Mouse (Mus musculus): ENCODE measurements at regions not wholly inside any gene's neighbourhood (a gene's known extent, or its start where the extent isn't known, plus 50 kb on each side); places are given as distances from the start of the nearest gene placed in this dataset.

- no peaks in the 10 kb centered on the region for H3K9me3 ChIP-seq
- no peaks in the 10 kb centered on the region for H3K36me3 ChIP-seq (replicated peaks)
- no peaks in the 10 kb centered on the region for H3K4me1 ChIP-seq
- no peaks in the 10 kb centered on the region for H3K27me3 ChIP-seq (replicated peaks; ENCODE audit: low read depth, poor library complexity, severe bottlenecking)
- DNase-seq (ENCODE audit: low spot score) = no peak
- 60% methylated on average over 1 of the region's 1 CpGs for WGBS
- no peak overlapping the region for H3K27ac ChIP-seq (replicated peaks)
- H3K4me3 ChIP-seq = no peak overlapping the region
Measured at GRCm38 (mm10) chr13:64594376-64594775, 96.8 kb upstream of the Fam240b start.

GRCm38 (mm10) chr13:64573711-64574110, 76.1 kb upstream of the Fam240b start:
- H3K4me3 ChIP-seq = no peak overlapping the region
- H3K9me3 ChIP-seq = no peaks in the 10 kb centered on the region
- H3K27me3 ChIP-seq (replicated peaks; ENCODE audit: low read depth, poor library complexity, severe bottlenecking) = no peaks in the 10 kb centered on the region
- H3K4me1 ChIP-seq = no peaks in the 10 kb centered on the region
- no peak overlapping the region for H3K27ac ChIP-seq (replicated peaks)
- peak; percentile 8 for DNase-seq (ENCODE audit: low spot score)
- H3K36me3 ChIP-seq (replicated peaks) = no peaks in the 10 kb centered on the region
- 61% methylated on average over 2 of the region's 2 CpGs for WGBS

- H3K36me3 ChIP-seq (replicated peaks) = no peaks in the 10 kb centered on the region
- no peak for DNase-seq (ENCODE audit: low spot score)
- H3K27ac ChIP-seq (replicated peaks) = no peak overlapping the region
- no peaks in the 10 kb centered on the region for H3K27me3 ChIP-seq (replicated peaks; ENCODE audit: low read depth, poor library complexity, severe bottlenecking)
- H3K9me3 ChIP-seq = no peaks in the 10 kb centered on the region
- WGBS = 84% methylated on average over 6 of the region's 6 CpGs
- no peak overlapping the region for H3K4me3 ChIP-seq
- no peaks in the 10 kb centered on the region for H3K4me1 ChIP-seq
Measured at GRCm38 (mm10) chr13:64568876-64569275, 71.3 kb upstream of the Fam240b start.

GRCm38 (mm10) chr13:64566966-64567708, 69.5 kb upstream of the Fam240b start:
- H3K4me3 ChIP-seq = no peak overlapping the region
- no peaks in the 10 kb centered on the region for H3K36me3 ChIP-seq (replicated peaks)
- no peaks in the 10 kb centered on the region for H3K9me3 ChIP-seq
- no peak for DNase-seq (ENCODE audit: low spot score)
- 86% methylated on average over 2 of the region's 2 CpGs for WGBS
- H3K27ac ChIP-seq (replicated peaks) = no peak overlapping the region
- H3K27me3 ChIP-seq (replicated peaks; ENCODE audit: low read depth, poor library complexity, severe bottlenecking) = no peaks in the 10 kb centered on the region
- no peaks in the 10 kb centered on the region for H3K4me1 ChIP-seq

- Histone ChIP-seq H3K36me3 (replicated peaks) (no peaks in the 10 kb centered on the region), H3K27ac (replicated peaks) (no peak overlapping the region), H3K4me3 (no peak overlapping the region), H3K9me3 (no peaks in the 10 kb centered on the region), H3K27me3 (replicated peaks; ENCODE audit: low read depth, poor library complexity, severe bottlenecking) (no peaks in the 10 kb centered on the region), H3K4me1 (no peaks in the 10 kb centered on the region)
- no peak for DNase-seq (ENCODE audit: low spot score)
Measured at GRCm38 (mm10) chr13:64565791-64566190, 68.2 kb upstream of the Fam240b start.
